ENCODE assay signal across 8 mouse cellular contexts in the genomic region with DNA sequence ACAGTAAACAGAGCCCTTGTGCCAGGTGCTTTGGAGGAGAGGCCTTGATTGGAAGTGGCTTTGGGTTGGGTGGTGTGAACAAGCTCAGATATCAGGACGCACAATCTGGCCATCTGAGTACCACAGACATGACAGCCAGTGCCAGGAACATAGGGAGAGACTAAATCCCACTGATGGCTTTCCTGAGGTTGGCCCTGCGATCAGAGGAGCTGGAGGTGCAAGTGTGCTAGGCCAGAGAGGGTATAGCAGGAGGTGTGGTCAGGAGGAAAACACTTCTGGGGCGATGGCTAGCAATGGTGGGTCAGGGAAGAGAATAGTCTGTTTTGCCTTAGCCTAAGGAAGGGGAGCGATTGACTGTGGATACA. TPM values are rescaled to one million over a fixed set of nuclear protein-coding genes. Genes with fewer than 3 reads are reported as not detected.
DNase-seq lines count a peak whose midpoint lies in the region; ATAC-seq and TF ChIP-seq lines count a peak whose summit lies in the region.

No protein-coding gene starts in this region.

- ATAC-seq in neural tube, embryonic 11.5 days (ENCODE audit: insufficient read depth, low FRiP score, low TSS enrichment): no peak; the same call in 1 of the 2 replicates
- ATAC-seq in limb, embryonic 14.5 days (ENCODE audit: low FRiP score, low read depth): no peak

- WGBS in neural tube, embryonic 11.5 days: 48% methylated on average over 4 of the region's 4 CpGs
- 52% methylated on average over 4 of the region's 4 CpGs for WGBS in limb, embryonic 14.5 days

- H3K9ac ChIP-seq in neural tube, embryonic 11.5 days (ENCODE audit: low read length): peak overlapping the region; percentile 9; the same call in 1 of the 2 replicates
- H3K9ac ChIP-seq in limb, embryonic 14.5 days (ENCODE audit: low read depth, low read length, severe bottlenecking): 0 out of 2 replicates have a peak overlapping the region, but pooled peaks have one; percentile 18

- peak; percentile 22 to 31 for DNase-seq in cerebellum, adult 18-20 months
- DNase-seq in cerebellum, postnatal 4 days (ENCODE audit: low spot score in 2 of 2): no peak
- DNase-seq in neural tube, embryonic 11.5 days (ENCODE audit: low spot score): no peak
- no peak for DNase-seq in neural tube, embryonic 10.5 days (ENCODE audit: extremely low spot score, low spot score)
- no peak for DNase-seq in limb, embryonic 14.5 days (ENCODE audit: low spot score)
- no peak for DNase-seq in right cerebral cortex, postnatal 4 days
- DNase-seq in thymus, postnatal 4 days: no peak
- DNase-seq in layer of hippocampus, postnatal 25 days (ENCODE audit: extremely low spot score in 1 of 2, low spot score in 1 of 2): no peak

- peak overlapping the region; percentile 85 for H3K4me2 ChIP-seq in neural tube, embryonic 11.5 days (ENCODE audit: low read depth)
- H3K4me2 ChIP-seq in limb, embryonic 14.5 days (replicated peaks; ENCODE audit: low read depth, low read length, severe bottlenecking): peak overlapping the region; percentile 84

- no peaks in the 10 kb centered on the region for H3K27me3 ChIP-seq in neural tube, embryonic 11.5 days (ENCODE audit: control insufficient read depth, insufficient read depth, low read length)
- H3K27me3 ChIP-seq in limb, embryonic 14.5 days (ENCODE audit: control insufficient read depth, insufficient read depth, low read length): 0 out of 2 replicates have a peak, but pooled peaks cover 5% of the 10 kb centered on the region

- H3K36me3 ChIP-seq in neural tube, embryonic 11.5 days (ENCODE audit: control insufficient read depth, insufficient read depth, low read length): 0 out of 2 replicates have a peak, but pooled peaks cover 2% of the 10 kb centered on the region
- H3K36me3 ChIP-seq in limb, embryonic 14.5 days (ENCODE audit: control insufficient read depth, insufficient read depth, low read length): peaks cover 27% of the 10 kb centered on the region

- H3K27ac ChIP-seq in neural tube, embryonic 11.5 days (ENCODE audit: low read depth, low read length): no peak overlapping the region
- no peak overlapping the region for H3K27ac ChIP-seq in limb, embryonic 14.5 days (replicated peaks; ENCODE audit: low read depth, low read length)

- H3K9me3 ChIP-seq in neural tube, embryonic 11.5 days (ENCODE audit: control insufficient read depth, low read length): no peaks in the 10 kb centered on the region
- no peaks in the 10 kb centered on the region for H3K9me3 ChIP-seq in limb, embryonic 14.5 days (ENCODE audit: control insufficient read depth, low read length)

- TF ChIP-seq POLR2A in limb, embryonic 14.5 days (IDR thresholded peaks at IDR 0.05; ENCODE audit: borderline replicate concordance, extremely low read depth, insufficient read depth, insufficient read length): no peak

- peaks cover 19% of the 10 kb centered on the region for H3K4me1 ChIP-seq in neural tube, embryonic 11.5 days (ENCODE audit: control insufficient read depth, insufficient read depth, low read length)
- H3K4me1 ChIP-seq in limb, embryonic 14.5 days (ENCODE audit: control insufficient read depth, insufficient read depth, low read length): peaks cover 19% of the 10 kb centered on the region

- H3K4me3 ChIP-seq in neural tube, embryonic 11.5 days (ENCODE audit: low read depth, low read length): peak overlapping the region; percentile 26
- H3K4me3 ChIP-seq in limb, embryonic 14.5 days (replicated peaks; ENCODE audit: low read length): peak overlapping the region; percentile 37

RNA-seq across cellular contexts. Expression of gene Tmem121, which starts 1.3 kb away (rescaled TPM):
- polyA plus RNA-seq in neural tube, embryonic 11.5 days (2014; fragmentation: Nextera tagmentation; extraction: Ambion mirVana): 13.2 and 13.7 TPM in 2 replicates
- 29.6 and 43.4 TPM in 2 replicates for polyA plus RNA-seq in limb, embryonic 14.5 days (2012; rRNA removed)
- 10.1 and 12.3 TPM in 2 replicates for polyA plus RNA-seq in limb, embryonic 14.5 days (2014; fragmentation: Nextera tagmentation; extraction: Ambion mirVana)
- 10 to 100 TPM; 22.6 to 23.3 TPM for total RNA-seq in layer of hippocampus, postnatal 25 days (2021)

RNA-seq across cellular contexts. Expression of gene Tedc1, which starts 30.8 kb away (rescaled TPM):
- 30.6 and 36.0 TPM in 2 replicates for polyA plus RNA-seq in neural tube, embryonic 11.5 days (2014; fragmentation: Nextera tagmentation; extraction: Ambion mirVana)
- polyA plus RNA-seq in limb, embryonic 14.5 days (2012; rRNA removed): 30.8 and 36.8 TPM in 2 replicates
- polyA plus RNA-seq in limb, embryonic 14.5 days (2014; fragmentation: Nextera tagmentation; extraction: Ambion mirVana): 19.5 and 22.6 TPM in 2 replicates
- total RNA-seq in layer of hippocampus, postnatal 25 days (2021): 1 to 10 TPM; 1.1 to 1.2 TPM

RNA-seq across cellular contexts. Expression of gene Crip1, which starts 40.9 kb away (rescaled TPM):
- 53.3 and 58.2 TPM in 2 replicates for polyA plus RNA-seq in neural tube, embryonic 11.5 days (2014; fragmentation: Nextera tagmentation; extraction: Ambion mirVana)
- polyA plus RNA-seq in limb, embryonic 14.5 days (2012; rRNA removed): 387 and 403 TPM in 2 replicates
- polyA plus RNA-seq in limb, embryonic 14.5 days (2014; fragmentation: Nextera tagmentation; extraction: Ambion mirVana): 344 and 469 TPM in 2 replicates
- total RNA-seq in layer of hippocampus, postnatal 25 days (2021): 10 to 100 TPM in 1 of 2 experiments, 1 to 10 TPM in 1; 7.6 to 12.6 TPM

RNA-seq across cellular contexts. Expression of gene Crip2, which starts 47.0 kb away (rescaled TPM):
- polyA plus RNA-seq in neural tube, embryonic 11.5 days (2014; fragmentation: Nextera tagmentation; extraction: Ambion mirVana): 198 and 211 TPM in 2 replicates
- polyA plus RNA-seq in limb, embryonic 14.5 days (2012; rRNA removed): 91.4 and 102 TPM in 2 replicates
- polyA plus RNA-seq in limb, embryonic 14.5 days (2014; fragmentation: Nextera tagmentation; extraction: Ambion mirVana): 89.9 and 99.1 TPM in 2 replicates
- 100 to 1,000 TPM; 110 to 113 TPM for total RNA-seq in layer of hippocampus, postnatal 25 days (2021)

Comparison
In these comparisons a context has a peak if more than half of its experiments do, and no peak if none do; other contexts are left out.
1. DNase-seq: peak in cerebellum, adult 18-20 months (2 of 2); none in cerebellum, postnatal 4 days (0 of 2), neural tube, embryonic 11.5 days (single experiment), neural tube, embryonic 10.5 days (single experiment), limb, embryonic 14.5 days (single experiment), right cerebral cortex, postnatal 4 days (single experiment), thymus, postnatal 4 days (single experiment) and layer of hippocampus, postnatal 25 days (0 of 2).